Mouse (Mus musculus) spleen, embryonic (tissue): ENCODE measurements around the gene Adamts3.

Source experiments
- CTCF ChIA-PET: fragments of 350-600 bp; sonication (Branson Sonifier 250); formaldehyde crosslinking; loops from one replicate; lab custom pipeline; 2022; lab: Charles Lee

Gene Adamts3

GRCm38 (mm10) chr5:89883051-89883907, at the start of gene Adamts3:
Gene Adamts3 (minus strand): TSS chr5:89883334.
- CTCF ChIA-PET, result interaction anchor here (0.6 kb wide), 1 partner anchor 25 kb away, joined by 3 read pairs; no protein-coding TSS in a partner anchor

- CTCF ChIA-PET, result no interaction called here
Observed at GRCm38 (mm10) chr5:89931511-89931910, 48.4 kb upstream of the Adamts3 start.

- CTCF ChIA-PET, result no interaction called here
Observed at GRCm38 (mm10) chr5:89912359-89912758, 29.2 kb upstream of the Adamts3 start.

GRCm38 (mm10) chr5:89911950-89912349, 28.8 kb upstream of the Adamts3 start:
- CTCF ChIA-PET, result no interaction called here

- CTCF ChIA-PET, result no interaction called here
Observed at GRCm38 (mm10) chr5:89911508-89911907, 28.4 kb upstream of the Adamts3 start.

- CTCF ChIA-PET, result no interaction called here
Observed at GRCm38 (mm10) chr5:89906884-89907431, 23.8 kb upstream of the Adamts3 start.

- CTCF ChIA-PET, result no interaction called here
Observed at GRCm38 (mm10) chr5:89901026-89901425, 17.9 kb upstream of the Adamts3 start.

- CTCF ChIA-PET, result no interaction called here
Observed at GRCm38 (mm10) chr5:89897495-89897894, 14.4 kb upstream of the Adamts3 start.

- CTCF ChIA-PET, result no interaction called here
Observed at GRCm38 (mm10) chr5:89895520-89895919, 12.4 kb upstream of the Adamts3 start.

GRCm38 (mm10) chr5:89884991-89885390, 1.9 kb upstream of the Adamts3 start:
- CTCF ChIA-PET, result no interaction called here

- CTCF ChIA-PET, result no interaction called here
Observed at GRCm38 (mm10) chr5:89883908-89884204, 722 bp upstream of the Adamts3 start.

GRCm38 (mm10) chr5:89882091-89882734, 921 bp downstream of the Adamts3 start:
- CTCF ChIA-PET, result no interaction called here

GRCm38 (mm10) chr5:89881425-89881824, 1.7 kb downstream of the Adamts3 start:
- CTCF ChIA-PET, result no interaction called here

GRCm38 (mm10) chr5:89878866-89879392, 4.2 kb downstream of the Adamts3 start:
- CTCF ChIA-PET, result no interaction called here

GRCm38 (mm10) chr5:89872661-89873060, 10.5 kb downstream of the Adamts3 start:
- CTCF ChIA-PET, result no interaction called here

- CTCF ChIA-PET, result no interaction called here
Observed at GRCm38 (mm10) chr5:89859603-89860002, 23.5 kb downstream of the Adamts3 start.

GRCm38 (mm10) chr5:89858837-89859236, 24.3 kb downstream of the Adamts3 start:
- CTCF ChIA-PET, result interaction anchor here (0.7 kb wide), 1 partner anchor 24 kb away, joined by 3 read pairs; the partner anchor contains the start of gene Adamts3

GRCm38 (mm10) chr5:89846551-89846950, 36.6 kb downstream of the Adamts3 start:
- CTCF ChIA-PET, result no interaction called here

- CTCF ChIA-PET, result no interaction called here
Observed at GRCm38 (mm10) chr5:89844354-89844753, 38.8 kb downstream of the Adamts3 start.

- CTCF ChIA-PET, result no interaction called here
Observed at GRCm38 (mm10) chr5:89843478-89843877, 39.7 kb downstream of the Adamts3 start.

GRCm38 (mm10) chr5:89839627-89840026, 43.5 kb downstream of the Adamts3 start:
- CTCF ChIA-PET, result no interaction called here

GRCm38 (mm10) chr5:89821175-89821574, 62.0 kb downstream of the Adamts3 start:
- CTCF ChIA-PET, result no interaction called here
